Mouse (Mus musculus): ENCODE data around the gene Angpt4.

Gene Angpt4

GRCm38 (mm10) chr2:151984019-151984418, 73.0 kb downstream of the Angpt4 start:
- no peak for DNase-seq (ENCODE audit: low spot score in 2 of 2)

GRCm38 (mm10) chr2:151985426-151986172, 74.6 kb downstream of the Angpt4 start:
- DNase-seq (ENCODE audit: low spot score in 2 of 2), result no peak

- no peak for DNase-seq (ENCODE audit: low spot score in 2 of 2)
Measured at GRCm38 (mm10) chr2:151986958-151987357, 75.9 kb downstream of the Angpt4 start.

GRCm38 (mm10) chr2:151988978-151989377, 78.0 kb downstream of the Angpt4 start:
- DNase-seq (ENCODE audit: low spot score in 2 of 2), result no peak

- DNase-seq (ENCODE audit: low spot score in 2 of 2), result no peak
Measured at GRCm38 (mm10) chr2:151990985-151991394, 80.0 kb downstream of the Angpt4 start.

GRCm38 (mm10) chr2:151991446-151991845, 80.4 kb downstream of the Angpt4 start:
- DNase-seq (ENCODE audit: low spot score in 2 of 2), result no peak

GRCm38 (mm10) chr2:151994350-151995122, 83.5 kb downstream of the Angpt4 start:
- DNase-seq (ENCODE audit: low spot score in 2 of 2), result peak; percentile 71 to 87

Measured in right cerebral cortex, postnatal 10 days (tissue).